ENCODE assay signal across 8 mouse cellular contexts in genomic region chr10:63382372-63383279, GRCm38 (mm10). TPM values are rescaled to one million over a fixed set of nuclear protein-coding genes. Genes with fewer than 3 reads are reported as not detected.
DNase-seq lines count a peak whose midpoint lies in the region; ATAC-seq and TF ChIP-seq lines count a peak whose summit lies in the region.

Gene Dnajc12, plus strand, starts transcription at chr10:63382443.

- H3K27ac ChIP-seq in bone marrow macrophage, adult 2 months (ENCODE audit: insufficient read depth, low read depth, low read length): peak within 1 kb of the TSS; percentile 27; the same call in 1 of the 2 replicates
- 0 out of 2 replicates have a peak within 1 kb of the TSS, but pooled peaks have one; percentile 0 for H3K27ac ChIP-seq in embryonic fibroblast, embryonic 13.5 days (ENCODE audit: insufficient read depth, low read length)
- no peak within 1 kb of the TSS for H3K27ac ChIP-seq in kidney, embryonic 14.5 days (ENCODE audit: low read depth, low read length)
- H3K27ac ChIP-seq in limb, embryonic 15.5 days: peak within 1 kb of the TSS; percentile 71

- TF ChIP-seq CTCF in bone marrow macrophage, adult 2 months (IDR thresholded peaks at IDR 0.05; ENCODE audit: low read depth, low read length): peak; percentile 45; the same call in 1 of the 2 replicates
- peak; percentile 81; the same call in 1 of the 2 replicates for TF ChIP-seq CTCF in embryonic fibroblast, embryonic 13.5 days (IDR thresholded peaks at IDR 0.05; ENCODE audit: borderline replicate concordance, insufficient read depth, low read length)

- ATAC-seq in kidney, embryonic 14.5 days (ENCODE audit: low FRiP score, low TSS enrichment): peak; percentile 95
- peak; percentile 89 for ATAC-seq in limb, embryonic 15.5 days (ENCODE audit: insufficient number of reproducible peaks, low FRiP score, low TSS enrichment, low read depth)

- TF ChIP-seq POLR2A in bone marrow macrophage, adult 2 months (IDR thresholded peaks at IDR 0.05; ENCODE audit: borderline replicate concordance, low read depth, low read length): peak; percentile 79; the same call in 1 of the 2 replicates
- peak; percentile 89 for TF ChIP-seq POLR2A in embryonic fibroblast, embryonic 13.5 days (IDR thresholded peaks at IDR 0.05; ENCODE audit: low read depth, low read length)

- peak within 1 kb of the TSS; percentile 72 for H3K9ac ChIP-seq in kidney, embryonic 14.5 days (ENCODE audit: low read depth, low read length)
- H3K9ac ChIP-seq in limb, embryonic 15.5 days: peak within 1 kb of the TSS; percentile 51

- H3K27me3 ChIP-seq in kidney, embryonic 14.5 days (ENCODE audit: control insufficient read depth, insufficient read depth, low read length): no peaks in the 10 kb centered on the region
- 0 out of 2 replicates have a peak, but pooled peaks cover 3% of the 10 kb centered on the region for H3K27me3 ChIP-seq in limb, embryonic 15.5 days

- H3K4me1 ChIP-seq in bone marrow macrophage, adult 2 months (ENCODE audit: control insufficient read depth, insufficient read depth, low read length): peaks cover 9% of the 10 kb centered on the region
- H3K4me1 ChIP-seq in embryonic fibroblast, embryonic 13.5 days (ENCODE audit: control insufficient read depth, insufficient read depth, low read length): no peaks in the 10 kb centered on the region; the same call in 1 of the 2 replicates
- H3K4me1 ChIP-seq in kidney, embryonic 14.5 days (ENCODE audit: control insufficient read depth, insufficient read depth, low read length): no peaks in the 10 kb centered on the region
- peaks cover 9% of the 10 kb centered on the region; the same call in 1 of the 2 replicates for H3K4me1 ChIP-seq in limb, embryonic 15.5 days

- H3K9me3 ChIP-seq in kidney, embryonic 14.5 days (ENCODE audit: control insufficient read depth, low read length): no peaks in the 10 kb centered on the region
- H3K9me3 ChIP-seq in limb, embryonic 15.5 days: no peaks in the 10 kb centered on the region

- peak within 1 kb of the TSS; percentile 64 for H3K4me3 ChIP-seq in bone marrow macrophage, adult 2 months (ENCODE audit: insufficient read depth, low read length)
- H3K4me3 ChIP-seq in embryonic fibroblast, embryonic 13.5 days (ENCODE audit: insufficient read depth, low read length): peak within 1 kb of the TSS; percentile 51
- H3K4me3 ChIP-seq in kidney, embryonic 14.5 days (ENCODE audit: low read length): peak within 1 kb of the TSS; percentile 61
- H3K4me3 ChIP-seq in limb, embryonic 15.5 days: peak within 1 kb of the TSS; percentile 49

- under 1% methylated on average over 28 of the region's 28 CpGs for WGBS in kidney, embryonic 14.5 days
- 1% methylated on average over 28 of the region's 28 CpGs for WGBS in limb, embryonic 15.5 days

- peak; percentile 94 for DNase-seq in A20 (ENCODE audit: low read depth, low spot score)
- DNase-seq in heart, adult 9 months (ENCODE audit: low spot score in 2 of 2): peak; percentile 83 to 88
- DNase-seq in monocyte, adult 2 months (ENCODE audit: low read depth in 1 of 2, low spot score in 2 of 2): peak; percentile 57 to 59
- DNase-seq in spleen, postnatal 36 days (ENCODE audit: low spot score in 2 of 2): peak; percentile 84 to 90

- peak within 1 kb of the TSS; percentile 88 for H3K4me2 ChIP-seq in kidney, embryonic 14.5 days (replicated peaks; ENCODE audit: low read depth, low read length)
- peak within 1 kb of the TSS; percentile 85 for H3K4me2 ChIP-seq in limb, embryonic 15.5 days

- H3K36me3 ChIP-seq in kidney, embryonic 14.5 days (ENCODE audit: control insufficient read depth, insufficient read depth, low read length): no peaks in the 10 kb centered on the region
- H3K36me3 ChIP-seq in limb, embryonic 15.5 days: no peaks in the 10 kb centered on the region

RNA-seq across cellular contexts. Expression of gene Dnajc12, which starts in this region (rescaled TPM):
- 9.3 and 10.1 TPM in 2 replicates for polyA plus RNA-seq in bone marrow macrophage, adult 2 months (2012; ENCODE audit: insufficient read depth, insufficient read length, missing spikeins)
- 3.5 and 4.6 TPM in 2 replicates for polyA plus RNA-seq in embryonic fibroblast, embryonic 13.5 days (2011; ENCODE audit: insufficient read length, low read depth, missing spikeins)
- 9.8 and 11.3 TPM in 2 replicates for polyA plus RNA-seq in kidney, embryonic 14.5 days (2014; fragmentation: Nextera tagmentation; extraction: Ambion mirVana)
- 8.3 and 9.0 TPM in 2 replicates for polyA plus RNA-seq in limb, embryonic 15.5 days (2015; fragmentation: Nextera tagmentation; extraction: Ambion mirVana)
